Mouse (Mus musculus): Measurements from ENCODE around the gene 4933414I15Rik. TPM values are rescaled to one million over a fixed set of nuclear protein-coding genes. Genes with fewer than 3 reads are reported as not detected.

Gene 4933414I15Rik
- polyA plus RNA-seq (2015; fragmentation: Nextera tagmentation; extraction: Ambion mirVana) = not detected in 2 replicates

- no peak within 1 kb of the TSS for H3K27ac ChIP-seq (ENCODE audit: low read depth, low read length)
- no peak within 1 kb of the TSS for H3K4me2 ChIP-seq (ENCODE audit: low read length)
- no peaks in the 10 kb centered on the region for H3K9me3 ChIP-seq (ENCODE audit: control insufficient read depth, low read length)
- H3K4me3 ChIP-seq (ENCODE audit: low read length) = no peak within 1 kb of the TSS
- no peaks in the 10 kb centered on the region for H3K27me3 ChIP-seq (replicated peaks; ENCODE audit: control insufficient read depth, insufficient read depth, low read length)
- no peaks in the 10 kb centered on the region for H3K4me1 ChIP-seq (ENCODE audit: control insufficient read depth, insufficient read depth, low read depth, low read length)
- ATAC-seq = no peak
- no peak within 1 kb of the TSS for H3K9ac ChIP-seq (ENCODE audit: low read depth, low read length)
- WGBS = 83% methylated on average over 14 of the region's 14 CpGs
- H3K36me3 ChIP-seq (ENCODE audit: control insufficient read depth, insufficient read depth, low read length) = no peaks in the 10 kb centered on the region
Measured at GRCm38 (mm10) chr11:50943506-50943905, at the start of gene 4933414I15Rik. Gene 4933414I15Rik, minus strand, starts transcription at chr11:50943765.

GRCm38 (mm10) chr11:50981667-50982066, 38.1 kb upstream of the 4933414I15Rik start, which contains the start of gene Olfr1377:
Gene Olfr1377, plus strand, starts transcription at chr11:50981967.
- H3K36me3 ChIP-seq (ENCODE audit: control insufficient read depth, insufficient read depth, low read length) = no peaks in the 10 kb centered on the region
- H3K27ac ChIP-seq (ENCODE audit: low read depth, low read length) = no peak within 1 kb of the TSS
- H3K4me1 ChIP-seq (ENCODE audit: control insufficient read depth, insufficient read depth, low read depth, low read length) = no peaks in the 10 kb centered on the region
- H3K4me3 ChIP-seq (ENCODE audit: low read length) = no peak within 1 kb of the TSS
- ATAC-seq = no peak
- H3K9ac ChIP-seq (ENCODE audit: low read depth, low read length) = no peak within 1 kb of the TSS
- WGBS = 58% methylated on average over 5 of the region's 5 CpGs
- H3K4me2 ChIP-seq (ENCODE audit: low read length) = no peak within 1 kb of the TSS
- H3K27me3 ChIP-seq (replicated peaks; ENCODE audit: control insufficient read depth, insufficient read depth, low read length) = no peaks in the 10 kb centered on the region
- no peaks in the 10 kb centered on the region for H3K9me3 ChIP-seq (ENCODE audit: control insufficient read depth, low read length)

- Histone ChIP-seq H3K27ac (ENCODE audit: low read depth, low read length) (no peak overlapping the region), H3K27me3 (replicated peaks; ENCODE audit: control insufficient read depth, insufficient read depth, low read length) (no peaks in the 10 kb centered on the region), H3K9ac (ENCODE audit: low read depth, low read length) (no peak overlapping the region), H3K36me3 (ENCODE audit: control insufficient read depth, insufficient read depth, low read length) (no peaks in the 10 kb centered on the region), H3K4me1 (ENCODE audit: control insufficient read depth, insufficient read depth, low read depth, low read length) (no peaks in the 10 kb centered on the region), H3K9me3 (ENCODE audit: control insufficient read depth, low read length) (no peaks in the 10 kb centered on the region), H3K4me2 (ENCODE audit: low read length) (no peak overlapping the region), H3K4me3 (ENCODE audit: low read length) (no peak overlapping the region)
- WGBS = 75% methylated on average over 4 of the region's 4 CpGs
- ATAC-seq = no peak
Measured at GRCm38 (mm10) chr11:50977216-50977615, 33.7 kb upstream of the 4933414I15Rik start.

GRCm38 (mm10) chr11:50966230-50966629, 22.7 kb upstream of the 4933414I15Rik start, which contains the start of gene Olfr1378:
Gene Olfr1378, plus strand, starts transcription at chr11:50966530.
- no peak within 1 kb of the TSS for H3K4me2 ChIP-seq (ENCODE audit: low read length)
- no peaks in the 10 kb centered on the region for H3K4me1 ChIP-seq (ENCODE audit: control insufficient read depth, insufficient read depth, low read depth, low read length)
- H3K27me3 ChIP-seq (replicated peaks; ENCODE audit: control insufficient read depth, insufficient read depth, low read length) = no peaks in the 10 kb centered on the region
- H3K27ac ChIP-seq (ENCODE audit: low read depth, low read length) = no peak within 1 kb of the TSS
- no peaks in the 10 kb centered on the region for H3K36me3 ChIP-seq (ENCODE audit: control insufficient read depth, insufficient read depth, low read length)
- no peak within 1 kb of the TSS for H3K9ac ChIP-seq (ENCODE audit: low read depth, low read length)
- no peak within 1 kb of the TSS for H3K4me3 ChIP-seq (ENCODE audit: low read length)
- ATAC-seq = no peak
- 90% methylated on average over 11 of the region's 11 CpGs for WGBS
- H3K9me3 ChIP-seq (ENCODE audit: control insufficient read depth, low read length) = no peaks in the 10 kb centered on the region

GRCm38 (mm10) chr11:50964886-50965285, 21.3 kb upstream of the 4933414I15Rik start:
- no peaks in the 10 kb centered on the region for H3K4me1 ChIP-seq (ENCODE audit: control insufficient read depth, insufficient read depth, low read depth, low read length)
- H3K27me3 ChIP-seq (replicated peaks; ENCODE audit: control insufficient read depth, insufficient read depth, low read length) = no peaks in the 10 kb centered on the region
- no peak overlapping the region for H3K4me2 ChIP-seq (ENCODE audit: low read length)
- no peak overlapping the region for H3K9ac ChIP-seq (ENCODE audit: low read depth, low read length)
- H3K4me3 ChIP-seq (ENCODE audit: low read length) = no peak overlapping the region
- WGBS = 83% methylated on average over 2 of the region's 2 CpGs
- H3K27ac ChIP-seq (ENCODE audit: low read depth, low read length) = no peak overlapping the region
- no peaks in the 10 kb centered on the region for H3K9me3 ChIP-seq (ENCODE audit: control insufficient read depth, low read length)
- no peak for ATAC-seq
- no peaks in the 10 kb centered on the region for H3K36me3 ChIP-seq (ENCODE audit: control insufficient read depth, insufficient read depth, low read length)

GRCm38 (mm10) chr11:50953665-50954064, 10.1 kb upstream of the 4933414I15Rik start, which contains the start of gene Prop1:
Gene Prop1, minus strand, starts transcription at chr11:50953765.
- Histone ChIP-seq H3K4me2 (ENCODE audit: low read length) (no peak within 1 kb of the TSS), H3K4me3 (ENCODE audit: low read length) (no peak within 1 kb of the TSS), H3K27ac (ENCODE audit: low read depth, low read length) (no peak within 1 kb of the TSS), H3K36me3 (ENCODE audit: control insufficient read depth, insufficient read depth, low read length) (no peaks in the 10 kb centered on the region), H3K4me1 (ENCODE audit: control insufficient read depth, insufficient read depth, low read depth, low read length) (no peaks in the 10 kb centered on the region), H3K9ac (ENCODE audit: low read depth, low read length) (no peak within 1 kb of the TSS), H3K9me3 (ENCODE audit: control insufficient read depth, low read length) (no peaks in the 10 kb centered on the region), H3K27me3 (replicated peaks; ENCODE audit: control insufficient read depth, insufficient read depth, low read length) (no peaks in the 10 kb centered on the region)
- WGBS = 67% methylated on average over 6 of the region's 6 CpGs
- no peak for ATAC-seq

- 75% methylated on average over 14 of the region's 14 CpGs for WGBS
- ATAC-seq = no peak
Measured at GRCm38 (mm10) chr11:50952290-50952689, 8.7 kb upstream of the 4933414I15Rik start.

GRCm38 (mm10) chr11:50942386-50942785, 1.2 kb downstream of the 4933414I15Rik start:
- no peak overlapping the region for H3K4me2 ChIP-seq (ENCODE audit: low read length)
- no peaks in the 10 kb centered on the region for H3K27me3 ChIP-seq (replicated peaks; ENCODE audit: control insufficient read depth, insufficient read depth, low read length)
- 69% methylated on average over 12 of the region's 12 CpGs for WGBS
- no peak overlapping the region for H3K27ac ChIP-seq (ENCODE audit: low read depth, low read length)
- no peaks in the 10 kb centered on the region for H3K4me1 ChIP-seq (ENCODE audit: control insufficient read depth, insufficient read depth, low read depth, low read length)
- no peaks in the 10 kb centered on the region for H3K9me3 ChIP-seq (ENCODE audit: control insufficient read depth, low read length)
- no peak for ATAC-seq
- H3K4me3 ChIP-seq (ENCODE audit: low read length) = no peak overlapping the region
- no peak overlapping the region for H3K9ac ChIP-seq (ENCODE audit: low read depth, low read length)
- H3K36me3 ChIP-seq (ENCODE audit: control insufficient read depth, insufficient read depth, low read length) = no peaks in the 10 kb centered on the region

More at GRCm38 (mm10) chr11:50952290-50952689, 8.7 kb upstream of the 4933414I15Rik start:
- no peak overlapping the region for H3K27ac ChIP-seq (ENCODE audit: low read depth, low read length)
- no peak overlapping the region for H3K4me3 ChIP-seq (ENCODE audit: low read length)
- H3K27me3 ChIP-seq (replicated peaks; ENCODE audit: control insufficient read depth, insufficient read depth, low read length) = no peaks in the 10 kb centered on the region
- no peaks in the 10 kb centered on the region for H3K4me1 ChIP-seq (ENCODE audit: control insufficient read depth, insufficient read depth, low read depth, low read length)
- H3K4me2 ChIP-seq (ENCODE audit: low read length) = no peak overlapping the region
- no peaks in the 10 kb centered on the region for H3K36me3 ChIP-seq (ENCODE audit: control insufficient read depth, insufficient read depth, low read length)
- H3K9ac ChIP-seq (ENCODE audit: low read depth, low read length) = no peak overlapping the region
- H3K9me3 ChIP-seq (ENCODE audit: control insufficient read depth, low read length) = no peaks in the 10 kb centered on the region

GRCm38 (mm10) chr11:50939621-50940366, 3.8 kb downstream of the 4933414I15Rik start:
- H3K36me3 ChIP-seq (ENCODE audit: control insufficient read depth, insufficient read depth, low read length) = no peaks in the 10 kb centered on the region
- ATAC-seq = peak; percentile 82
- no peak overlapping the region for H3K9ac ChIP-seq (ENCODE audit: low read depth, low read length)
- no peaks in the 10 kb centered on the region for H3K4me1 ChIP-seq (ENCODE audit: control insufficient read depth, insufficient read depth, low read depth, low read length)
- H3K27ac ChIP-seq (ENCODE audit: low read depth, low read length) = no peak overlapping the region
- WGBS = 34% methylated on average over 14 of the region's 14 CpGs
- no peak overlapping the region for H3K4me2 ChIP-seq (ENCODE audit: low read length)
- H3K4me3 ChIP-seq (ENCODE audit: low read length) = no peak overlapping the region
- no peaks in the 10 kb centered on the region for H3K27me3 ChIP-seq (replicated peaks; ENCODE audit: control insufficient read depth, insufficient read depth, low read length)
- no peaks in the 10 kb centered on the region for H3K9me3 ChIP-seq (ENCODE audit: control insufficient read depth, low read length)

Measured in hindbrain, embryonic 16.5 days (tissue).